Mouse (Mus musculus): ENCODE measurements around the gene Tmcc3.

The Tmcc3 gene

GRCm38 (mm10) chr10:94311511-94312006 lies at the start of gene Tmcc3:
Gene Tmcc3 (plus strand): TSS chr10:94311949.
- DNase-seq, result no peak

GRCm38 (mm10) chr10:94262646-94263045 lies 49.1 kb upstream of the Tmcc3 start:
- DNase-seq, result no peak

GRCm38 (mm10) chr10:94263211-94263610 lies 48.5 kb upstream of the Tmcc3 start:
- no peak for DNase-seq

- no peak for DNase-seq
These were observed 45.9 kb upstream of the Tmcc3 start for GRCm38 (mm10) chr10:94265656-94266542.

GRCm38 (mm10) chr10:94275321-94275720 lies 36.4 kb upstream of the Tmcc3 start:
- no peak for DNase-seq

- DNase-seq, result no peak
These were observed 35.2 kb upstream of the Tmcc3 start for GRCm38 (mm10) chr10:94276511-94276910.

GRCm38 (mm10) chr10:94282179-94282578 lies 29.6 kb upstream of the Tmcc3 start:
- DNase-seq, result no peak

GRCm38 (mm10) chr10:94282797-94283196 lies 29.0 kb upstream of the Tmcc3 start:
- DNase-seq, result no peak

GRCm38 (mm10) chr10:94294437-94294836 lies 17.3 kb upstream of the Tmcc3 start:
- DNase-seq, result no peak

GRCm38 (mm10) chr10:94294933-94295750 lies 16.6 kb upstream of the Tmcc3 start:
- no peak for DNase-seq

GRCm38 (mm10) chr10:94295923-94296605 lies 15.7 kb upstream of the Tmcc3 start:
- DNase-seq, result no peak

GRCm38 (mm10) chr10:94298471-94298870 lies 13.3 kb upstream of the Tmcc3 start, which contains the start of gene Gm4792:
Gene Gm4792 (minus strand): TSS chr10:94298703.
- no peak for DNase-seq

GRCm38 (mm10) chr10:94299301-94299700 lies 12.4 kb upstream of the Tmcc3 start:
- DNase-seq, result peak; percentile 16

GRCm38 (mm10) chr10:94304064-94304657 lies 7.6 kb upstream of the Tmcc3 start:
- DNase-seq, result no peak

- peak; percentile 74 for DNase-seq
These were observed 6.2 kb upstream of the Tmcc3 start for GRCm38 (mm10) chr10:94305526-94305925.

- DNase-seq, result no peak
These were observed 1.1 kb upstream of the Tmcc3 start for GRCm38 (mm10) chr10:94310499-94311267.

- peak; percentile 34 for DNase-seq
These were observed 412 bp downstream of the Tmcc3 start for GRCm38 (mm10) chr10:94312007-94312715.

GRCm38 (mm10) chr10:94313146-94313545 lies 1.4 kb downstream of the Tmcc3 start:
- peak; percentile 40 for DNase-seq

- DNase-seq, result no peak
These were observed 6.8 kb downstream of the Tmcc3 start for GRCm38 (mm10) chr10:94318574-94318973.

GRCm38 (mm10) chr10:94329962-94330361 lies 18.2 kb downstream of the Tmcc3 start:
- peak; percentile 52 for DNase-seq

Data from kidney, postnatal 10 days (tissue).